Mouse (Mus musculus): ENCODE data around the gene Tmem98.

- TF ChIP-seq CTCF (IDR thresholded peaks at IDR 0.05) (no peak), EP300 (IDR thresholded peaks at IDR 0.05) (no peak)
Measured at GRCm38 (mm10) chr11:80853014-80853413, 43.0 kb downstream of the Tmem98 start.
